Mouse (Mus musculus): ENCODE results near the gene Adamtsl3.

DNA sequence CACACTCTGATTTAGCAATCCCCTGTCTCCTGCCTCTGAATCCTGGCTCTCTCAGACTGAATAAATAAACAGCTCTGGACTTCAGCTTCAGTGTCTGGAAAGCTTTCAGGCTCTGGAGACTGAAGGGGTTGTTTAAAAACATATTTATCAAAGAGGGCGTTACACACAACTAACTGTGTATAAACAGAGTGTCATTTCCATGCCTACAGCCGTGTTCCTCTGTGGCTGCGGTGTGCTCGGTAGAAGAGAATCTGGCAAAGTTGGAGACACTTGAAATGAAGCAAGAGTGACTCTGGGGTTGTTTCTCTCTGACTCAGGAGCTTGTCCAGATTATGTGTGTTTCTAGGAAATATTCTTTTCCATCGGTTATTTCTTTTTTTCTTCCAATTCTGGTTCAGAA lies 167.0 kb downstream of the Adamtsl3 start:
- no peak for TF ChIP-seq CTCF (IDR thresholded peaks at IDR 0.05; ENCODE audit: borderline replicate concordance, insufficient read depth, low read length)
- no peak for TF ChIP-seq POLR2A (IDR thresholded peaks at IDR 0.05; ENCODE audit: low read depth, low read length)
